In genomic region chr4:133292901-133293843, GRCm38 (mm10) we compare ENCODE assay signal across 8 mouse cellular contexts. TPM values are rescaled to one million over a fixed set of nuclear protein-coding genes. Genes with fewer than 3 reads are reported as not detected.
A peak's percentile ranks its signal among the peaks of the same experiment; 100 is the strongest.
DNase-seq lines count a peak whose midpoint lies in the region; ATAC-seq lines count a peak whose summit lies in the region.

No protein-coding gene starts in this region.

- DNase-seq in heart, adult 11 months: peak; percentile 89
- DNase-seq in heart, postnatal 25 days (ENCODE audit: low spot score): no peak
- peak; percentile 73 for DNase-seq in brain, adult 2 months (ENCODE audit: low read depth, low spot score)
- no peak for DNase-seq in layer of hippocampus, postnatal 14 days (ENCODE audit: low spot score in 2 of 2)
- no peak for DNase-seq in cerebellum, adult 9-10 months
- no peak for DNase-seq in spleen, postnatal 10 days (ENCODE audit: low spot score in 2 of 2)

- H3K36me3 ChIP-seq in hindbrain, embryonic 16.5 days (ENCODE audit: control insufficient read depth, insufficient read depth, low read length): peaks cover 16% of the 10 kb centered on the region
- H3K36me3 ChIP-seq in neural tube, embryonic 15.5 days: peaks cover 19% of the 10 kb centered on the region

- H3K27me3 ChIP-seq in hindbrain, embryonic 16.5 days (replicated peaks; ENCODE audit: control insufficient read depth, insufficient read depth, low read length): no peaks in the 10 kb centered on the region
- H3K27me3 ChIP-seq in neural tube, embryonic 15.5 days (replicated peaks): no peaks in the 10 kb centered on the region; the same call in 1 of the 2 replicates

- peaks cover 11% of the 10 kb centered on the region for H3K4me1 ChIP-seq in hindbrain, embryonic 16.5 days (ENCODE audit: control insufficient read depth, insufficient read depth, low read depth, low read length)
- peaks cover 24% of the 10 kb centered on the region for H3K4me1 ChIP-seq in neural tube, embryonic 15.5 days

- H3K27ac ChIP-seq in hindbrain, embryonic 16.5 days (ENCODE audit: low read depth, low read length): no peak overlapping the region; the same call in 1 of the 2 replicates
- H3K27ac ChIP-seq in neural tube, embryonic 15.5 days (replicated peaks): no peak overlapping the region

- no peaks in the 10 kb centered on the region for H3K9me3 ChIP-seq in hindbrain, embryonic 16.5 days (ENCODE audit: control insufficient read depth, low read length)
- H3K9me3 ChIP-seq in neural tube, embryonic 15.5 days (replicated peaks): no peaks in the 10 kb centered on the region

- WGBS in hindbrain, embryonic 16.5 days: 16% methylated on average over 24 of the region's 24 CpGs
- WGBS in neural tube, embryonic 15.5 days: 17% methylated on average over 24 of the region's 24 CpGs

- H3K4me2 ChIP-seq in hindbrain, embryonic 16.5 days (ENCODE audit: low read length): no peak overlapping the region
- no peak overlapping the region for H3K4me2 ChIP-seq in neural tube, embryonic 15.5 days

- ATAC-seq in hindbrain, embryonic 16.5 days: 0 out of 2 replicates have a peak, but pooled peaks have one; percentile 37
- ATAC-seq in neural tube, embryonic 15.5 days (ENCODE audit: low FRiP score): peak; percentile 42; the same call in 1 of the 2 replicates

- H3K4me3 ChIP-seq in hindbrain, embryonic 16.5 days (ENCODE audit: low read length): no peak overlapping the region
- no peak overlapping the region for H3K4me3 ChIP-seq in neural tube, embryonic 15.5 days (replicated peaks)

- H3K9ac ChIP-seq in hindbrain, embryonic 16.5 days (ENCODE audit: low read depth, low read length): peak overlapping the region; percentile 49
- H3K9ac ChIP-seq in neural tube, embryonic 15.5 days (replicated peaks): peak overlapping the region; percentile 20; the same call in 1 of the 2 replicates

- intact Hi-C loops in heart, postnatal 25 days (cut with DNase I): no loop called here

RNA-seq across cellular contexts. Expression of gene Tmem222, which starts 15.6 kb away (rescaled TPM):
- total RNA-seq in heart, postnatal 25 days (2021): 10 to 100 TPM; 24.8 to 25.7 TPM
- polyA plus RNA-seq in hindbrain, embryonic 16.5 days (2015; fragmentation: Nextera tagmentation; extraction: Ambion mirVana): 121 and 130 TPM in 2 replicates
- polyA plus RNA-seq in neural tube, embryonic 15.5 days (2015; fragmentation: Nextera tagmentation; extraction: Ambion mirVana): 115 and 117 TPM in 2 replicates
- 10 to 100 TPM; 78.2 to 78.4 TPM for total RNA-seq in layer of hippocampus, postnatal 14 days (2021)

RNA-seq across cellular contexts. Expression of gene Sytl1, which starts 30.3 kb away (rescaled TPM):
- total RNA-seq in heart, postnatal 25 days (2021): under 1 TPM; 0.36 to 0.81 TPM
- 0.44 and 0.54 TPM in 2 replicates for polyA plus RNA-seq in hindbrain, embryonic 16.5 days (2015; fragmentation: Nextera tagmentation; extraction: Ambion mirVana)
- 0.20 and 6.0 TPM in 2 replicates for polyA plus RNA-seq in neural tube, embryonic 15.5 days (2015; fragmentation: Nextera tagmentation; extraction: Ambion mirVana)
- total RNA-seq in layer of hippocampus, postnatal 14 days (2021): under 1 TPM; 0.19 to 0.44 TPM

RNA-seq across cellular contexts. Expression of gene Map3k6, which starts 52.6 kb away (rescaled TPM):
- 10 to 100 TPM; 10.8 to 20.1 TPM for total RNA-seq in heart, postnatal 25 days (2021)
- 2.6 and 4.2 TPM in 2 replicates for polyA plus RNA-seq in hindbrain, embryonic 16.5 days (2015; fragmentation: Nextera tagmentation; extraction: Ambion mirVana)
- polyA plus RNA-seq in neural tube, embryonic 15.5 days (2015; fragmentation: Nextera tagmentation; extraction: Ambion mirVana): 3.0 and 4.0 TPM in 2 replicates
- total RNA-seq in layer of hippocampus, postnatal 14 days (2021): 10 to 100 TPM in 1 of 2 experiments, 1 to 10 TPM in 1; 5.3 to 10.2 TPM

Comparison
In these comparisons a context has a peak if more than half of its experiments do, and no peak if none do; other contexts are left out.
1. DNase-seq: peak in heart, adult 11 months (single experiment) and brain, adult 2 months (single experiment); none in heart, postnatal 25 days (single experiment), layer of hippocampus, postnatal 14 days (0 of 2), cerebellum, adult 9-10 months (single experiment) and spleen, postnatal 10 days (0 of 2).